Mouse (Mus musculus) myocyte (in vitro differentiated cells): ENCODE measurements around the gene Krt36.

Experiments used
- CEBPB ChIP-seq: IDR thresholded peaks from 2 replicates; pipeline ENCODE4 v1.6.1; 2011; ENCODE audit warnings: mild to moderate bottlenecking, moderate library complexity; ENCODE audit not compliant: poor library complexity, insufficient read depth, severe bottlenecking
- MYOD1 ChIP-seq, 3 experiments: IDR thresholded peaks; one replicate each; pipeline ENCODE4 v1.6.1; 2011; ENCODE audit warnings: control low read depth in 2 of 3, low read depth in 2 of 3, mild to moderate bottlenecking in 2 of 3, moderate library complexity in 1 of 3; ENCODE audit not compliant: insufficient read length in 2 of 3, control insufficient read depth in 1 of 3
- MYOG ChIP-seq, 3 experiments: IDR thresholded peaks; one replicate each; pipeline ENCODE4 v1.6.1; 2011; ENCODE audit warnings: control low read depth in 2 of 3, low read depth in 2 of 3, mild to moderate bottlenecking in 2 of 3; ENCODE audit not compliant: insufficient read length in 2 of 3, control insufficient read depth in 1 of 3, insufficient read depth in 1 of 3
- POLR2A ChIP-seq: IDR thresholded peaks from one replicate; pipeline ENCODE4 v1.6.1; 2011; ENCODE audit warnings: low read depth, mild to moderate bottlenecking, control low read depth, moderate library complexity; ENCODE audit not compliant: insufficient read length
- POLR2AphosphoS2 ChIP-seq: IDR thresholded peaks from one replicate; pipeline ENCODE4 v1.6.1; 2011; ENCODE audit warnings: low read depth, control low read depth; ENCODE audit not compliant: insufficient read length
- REST ChIP-seq: IDR thresholded peaks from one replicate; pipeline ENCODE4 v1.6.1; 2011; ENCODE audit warnings: mild to moderate bottlenecking, control low read depth, moderate library complexity; ENCODE audit not compliant: insufficient read depth, insufficient read length
- TCF12 ChIP-seq: IDR thresholded peaks from one replicate; pipeline ENCODE4 v1.6.1; 2011; ENCODE audit warnings: mild to moderate bottlenecking, control low read depth; ENCODE audit not compliant: poor library complexity, insufficient read depth, severe bottlenecking
- TCF3 ChIP-seq: IDR thresholded peaks from one replicate; pipeline ENCODE4 v1.6.1; 2011; ENCODE audit warnings: low read depth, control low read depth; ENCODE audit not compliant: insufficient read length

DNA sequence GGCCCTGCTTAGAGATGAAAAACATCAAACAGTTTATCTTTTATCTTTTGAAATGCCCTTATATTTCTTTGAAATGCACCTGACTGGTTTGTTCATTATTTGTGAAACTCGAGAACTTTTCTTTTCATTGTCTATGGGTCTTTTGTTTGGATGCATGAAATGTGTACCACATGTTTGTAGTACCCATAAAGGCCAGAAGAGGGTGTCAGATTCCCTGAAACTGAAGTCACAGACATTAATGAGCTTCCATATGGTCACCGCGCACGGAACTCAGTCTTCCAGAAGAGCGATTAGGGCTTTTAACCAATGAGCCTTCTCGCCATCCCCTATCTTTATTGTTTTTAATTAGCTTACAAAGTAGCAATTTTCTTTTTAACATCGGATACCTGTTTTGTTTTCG, 46.6 kb downstream of the Krt36 start:
- TF ChIP-seq POLR2A (no peak), CEBPB (no peak), REST (no peak), POLR2AphosphoS2 (no peak), MYOD1 (IDR thresholded peaks at IDR 0.05; ENCODE audit: control insufficient read depth in 1 of 3, insufficient read length in 2 of 3, low read depth in 2 of 3) (no peak), TCF3 (no peak), MYOG (IDR thresholded peaks at IDR 0.05; ENCODE audit: control insufficient read depth in 1 of 3, insufficient read depth in 1 of 3, insufficient read length in 2 of 3, low read depth in 2 of 3) (no peak), TCF12 (no peak)
